Mouse (Mus musculus) lung, embryonic 16.5 days (tissue): Measurements from ENCODE around the gene Itga3. TPM values are rescaled to one million over a fixed set of nuclear protein-coding genes. Genes with fewer than 3 reads are reported as not detected.

Experiments used
- ATAC-seq: fragments of 200-750 bp; cut with Nextera tagmentation; 2 replicates; pipeline ENCODE4 v1.8.0; 2017; ENCODE audit warnings: low read depth, mild to moderate bottlenecking, moderate library complexity
- H3K27ac ChIP-seq: fragments of 300-500 bp; sonication (generic); 2 replicates; pipeline ENCODE4 v1.5.1; 2014; ENCODE audit warnings: mild to moderate bottlenecking, control low read depth, low read length
- H3K27me3 ChIP-seq: fragments of 300-500 bp; sonication (generic); 2 replicates; pipeline ENCODE4 v1.6.1; 2014; ENCODE audit warnings: low read depth, low read length, mixed read lengths; ENCODE audit not compliant: control insufficient read depth, insufficient read depth
- H3K36me3 ChIP-seq: fragments of 300-500 bp; sonication (generic); 2 replicates; pipeline ENCODE4 v1.6.1; 2014; ENCODE audit warnings: low read length; ENCODE audit not compliant: control insufficient read depth, insufficient read depth
- H3K4me1 ChIP-seq: fragments of 300-500 bp; sonication (generic); replicated peaks from 2 replicates; pipeline ENCODE4 v1.6.1; 2014; ENCODE audit warnings: low read length, mixed read lengths; ENCODE audit not compliant: control insufficient read depth, insufficient read depth
- H3K4me2 ChIP-seq: fragments of 300-500 bp; sonication (generic); 2 replicates; pipeline ENCODE4 v1.6.1; 2014; ENCODE audit warnings: low read depth, low read length, control low read depth
- H3K4me3 ChIP-seq: fragments of 300-500 bp; sonication (generic); 2 replicates; pipeline ENCODE4 v1.5.1; 2014; ENCODE audit warnings: mild to moderate bottlenecking, low read length, control low read depth
- H3K9ac ChIP-seq: fragments of 300-500 bp; sonication (generic); 2 replicates; pipeline ENCODE4 v1.6.1; 2014; ENCODE audit warnings: low read length, control low read depth
- H3K9me3 ChIP-seq: fragments of 300-500 bp; sonication (generic); 2 replicates; pipeline ENCODE4 v1.6.1; 2016; ENCODE audit warnings: low read length; ENCODE audit not compliant: control insufficient read depth
- WGBS: fragments of 180-500 bp; shearing (Covaris S2); extraction: QIAGEN DNeasy Blood & Tissue Kit; methylation state at CpG from one replicate; pipeline ENCODE4 v1.1.7; 2014; 5-methylcytosine and 5-hydroxymethylcytosine counted together
- polyA plus RNA-seq: library from polyadenylated mRNA; unstranded; fragments of >200 nt; fragmentation: Nextera tagmentation; extraction: Ambion mirVana; gene quantifications from 2 replicates; pipeline ENCODE4 v1.2.1, GENCODE M21; 2015

Gene Itga3
- polyA plus RNA-seq, 1 experiment from 2014 or later, result 23.3 TPM

DNA sequence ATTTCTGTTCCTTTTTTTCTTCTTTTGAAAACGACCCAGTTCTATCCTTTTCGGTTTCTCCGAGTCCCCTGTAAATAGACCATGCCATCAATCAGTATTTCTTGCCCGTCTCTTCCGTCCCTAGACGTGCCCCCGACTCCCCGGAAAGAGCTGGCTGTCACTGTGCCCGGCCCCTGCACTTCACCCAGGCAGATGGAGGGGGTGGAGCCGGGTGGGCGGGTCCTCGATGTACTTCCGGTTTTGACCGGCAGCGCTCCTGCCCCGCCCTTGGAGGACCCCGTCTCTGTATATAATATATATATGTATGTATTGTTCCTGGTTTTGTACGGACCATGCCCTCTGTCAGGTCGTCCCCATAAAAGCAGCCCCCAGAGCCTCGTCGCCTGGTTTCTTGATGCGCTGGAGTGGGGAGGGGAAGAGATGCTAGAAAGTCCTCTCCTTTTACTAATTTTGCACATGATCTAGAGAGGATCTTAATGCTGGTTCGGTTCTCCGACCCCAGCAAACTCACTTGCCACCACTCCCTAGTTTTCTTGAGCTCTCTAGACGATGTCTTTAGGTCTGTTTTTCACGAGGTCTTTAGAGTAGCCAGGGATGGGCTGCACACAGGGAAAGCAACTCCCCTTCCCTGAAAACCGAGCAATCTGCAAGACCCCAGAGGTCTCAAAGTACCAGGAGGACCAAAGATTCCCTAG lies 69.9 kb downstream of the Itga3 start:
- H3K27me3 ChIP-seq, result no peaks in the 10 kb centered on the region
- WGBS, result under 1% methylated on average over 27 of the region's 27 CpGs
- peak overlapping the region; percentile 79 for H3K4me2 ChIP-seq
- peaks cover 30% of the 10 kb centered on the region for H3K4me1 ChIP-seq
- H3K4me3 ChIP-seq, result peak overlapping the region; percentile 50
- peak overlapping the region; percentile 66 for H3K9ac ChIP-seq
- no peaks in the 10 kb centered on the region for H3K9me3 ChIP-seq
- peak; percentile 71 for ATAC-seq
- peaks cover 18% of the 10 kb centered on the region for H3K36me3 ChIP-seq
- peak overlapping the region; percentile 69 for H3K27ac ChIP-seq

DNA sequence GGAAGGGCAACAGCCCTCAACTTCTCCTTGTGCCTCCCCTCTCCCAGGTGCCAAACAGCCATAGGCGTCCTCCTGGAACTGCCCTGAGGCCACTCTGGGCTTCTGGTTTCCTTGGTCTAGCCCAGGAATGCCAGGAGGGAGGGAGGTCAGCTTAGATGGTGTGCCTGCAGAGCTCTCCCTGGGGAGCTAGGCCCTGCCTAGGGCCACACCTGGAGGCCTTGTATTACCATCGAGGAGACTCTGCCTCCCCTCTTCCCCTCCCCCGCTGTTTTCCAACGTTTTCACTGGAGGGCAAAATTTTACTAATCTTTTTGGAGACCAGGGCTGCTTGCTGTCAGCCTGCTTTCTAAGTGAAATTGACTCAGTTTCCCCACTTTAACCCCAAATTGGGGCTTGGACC lies 70.6 kb downstream of the Itga3 start:
- Histone ChIP-seq H3K4me2 (peak overlapping the region; percentile 79), H3K4me1 (peaks cover 27% of the 10 kb centered on the region), H3K9ac (peak overlapping the region; percentile 66), H3K36me3 (peaks cover 22% of the 10 kb centered on the region), H3K9me3 (no peaks in the 10 kb centered on the region), H3K27me3 (no peaks in the 10 kb centered on the region), H3K27ac (peak overlapping the region; percentile 69), H3K4me3 (peak overlapping the region; percentile 50)
- ATAC-seq, result no peak
- 39% methylated on average over 4 of the region's 4 CpGs for WGBS

DNA sequence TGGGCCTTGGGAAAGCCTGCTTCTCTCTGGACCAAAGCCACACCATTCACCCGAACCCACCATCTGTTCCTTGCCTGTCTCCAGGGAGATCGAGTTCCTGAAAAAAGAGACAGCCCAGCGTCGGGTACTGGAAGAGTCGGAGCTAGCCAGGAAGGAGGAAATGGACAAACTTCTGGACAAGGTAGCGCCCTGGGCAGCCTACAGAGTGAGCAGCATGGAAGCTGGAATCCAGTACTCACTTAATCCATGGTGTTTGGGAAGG lies 71.7 kb downstream of the Itga3 start:
- peaks cover 24% of the 10 kb centered on the region for H3K36me3 ChIP-seq
- peaks cover 35% of the 10 kb centered on the region for H3K4me1 ChIP-seq
- H3K9ac ChIP-seq, result no peak overlapping the region
- H3K4me2 ChIP-seq, result no peak overlapping the region
- no peaks in the 10 kb centered on the region for H3K9me3 ChIP-seq
- no peak for ATAC-seq
- WGBS, result 66% methylated on average over 6 of the region's 6 CpGs
- no peak overlapping the region for H3K27ac ChIP-seq
- no peak overlapping the region for H3K4me3 ChIP-seq
- no peaks in the 10 kb centered on the region for H3K27me3 ChIP-seq

GRCm38 (mm10) chr11:95004136-95004936 lies 72.3 kb downstream of the Itga3 start:
- H3K27me3 ChIP-seq, result no peaks in the 10 kb centered on the region
- H3K4me2 ChIP-seq, result no peak overlapping the region
- H3K9ac ChIP-seq, result no peak overlapping the region; the same call in 1 of the 2 replicates
- no peaks in the 10 kb centered on the region for H3K9me3 ChIP-seq
- H3K4me1 ChIP-seq, result peaks cover 34% of the 10 kb centered on the region
- peaks cover 24% of the 10 kb centered on the region for H3K36me3 ChIP-seq
- no peak overlapping the region for H3K27ac ChIP-seq
- 83% methylated on average over 12 of the region's 12 CpGs for WGBS
- no peak for ATAC-seq
- H3K4me3 ChIP-seq, result no peak overlapping the region

DNA sequence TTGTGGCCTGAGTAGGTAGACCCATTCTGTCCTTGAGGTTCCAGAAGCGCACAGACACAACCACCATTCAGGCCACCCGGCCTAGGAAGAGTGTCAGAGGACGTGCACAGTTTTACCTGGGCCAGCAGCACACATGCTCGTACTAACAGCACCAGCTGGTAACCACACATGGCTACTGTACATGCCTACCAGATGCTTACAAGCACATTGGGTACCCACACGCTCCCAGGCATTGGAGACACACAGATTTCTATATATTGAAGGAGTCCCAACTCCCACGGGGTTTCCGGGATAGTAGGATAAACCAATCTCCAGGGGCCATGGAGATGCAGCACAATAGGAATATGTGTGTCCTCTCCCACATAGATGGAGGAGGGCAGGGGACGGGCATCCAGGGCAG lies 73.9 kb downstream of the Itga3 start:
- H3K4me1 ChIP-seq, result peaks cover 23% of the 10 kb centered on the region
- WGBS, result 91% methylated on average over 8 of the region's 8 CpGs
- no peak for ATAC-seq

GRCm38 (mm10) chr11:95001584-95002347 lies 74.8 kb downstream of the Itga3 start:
- Histone ChIP-seq H3K9ac (no peak overlapping the region), H3K9me3 (no peaks in the 10 kb centered on the region), H3K4me1 (peaks cover 15% of the 10 kb centered on the region), H3K27ac (no peak overlapping the region), H3K4me2 (no peak overlapping the region), H3K27me3 (no peaks in the 10 kb centered on the region), H3K4me3 (no peak overlapping the region), H3K36me3 (peaks cover 36% of the 10 kb centered on the region)
- WGBS, result 83% methylated on average over 21 of the region's 21 CpGs
- no peak for ATAC-seq

More for the DNA sequence above, 73.9 kb downstream of the Itga3 start:
- Histone ChIP-seq H3K9me3 (no peaks in the 10 kb centered on the region), H3K36me3 (peaks cover 29% of the 10 kb centered on the region), H3K4me2 (no peak overlapping the region), H3K9ac (no peak overlapping the region), H3K27ac (no peak overlapping the region), H3K27me3 (no peaks in the 10 kb centered on the region), H3K4me3 (no peak overlapping the region)

GRCm38 (mm10) chr11:95001058-95001457 lies 75.5 kb downstream of the Itga3 start:
- H3K4me1 ChIP-seq, result peaks cover 10% of the 10 kb centered on the region
- 1% methylated on average over 8 of the region's 8 CpGs for WGBS
- H3K9me3 ChIP-seq, result no peaks in the 10 kb centered on the region
- peak overlapping the region; percentile 40 for H3K27ac ChIP-seq
- peak; percentile 59 for ATAC-seq
- H3K36me3 ChIP-seq, result peaks cover 42% of the 10 kb centered on the region
- no peak overlapping the region for H3K9ac ChIP-seq
- H3K4me2 ChIP-seq, result peak overlapping the region; percentile 11; the same call in 1 of the 2 replicates
- H3K27me3 ChIP-seq, result no peaks in the 10 kb centered on the region
- no peak overlapping the region for H3K4me3 ChIP-seq

GRCm38 (mm10) chr11:95000548-95000947 lies 76.1 kb downstream of the Itga3 start:
- no peaks in the 10 kb centered on the region for H3K9me3 ChIP-seq
- peak overlapping the region; percentile 76 for H3K27ac ChIP-seq
- H3K9ac ChIP-seq, result no peak overlapping the region
- peaks cover 13% of the 10 kb centered on the region for H3K4me1 ChIP-seq
- peak; percentile 33 for ATAC-seq
- no peak overlapping the region; the same call in 1 of the 2 replicates for H3K4me2 ChIP-seq
- WGBS, result 19% methylated on average over 4 of the region's 4 CpGs
- no peak overlapping the region for H3K4me3 ChIP-seq
- peaks cover 42% of the 10 kb centered on the region for H3K36me3 ChIP-seq
- no peaks in the 10 kb centered on the region for H3K27me3 ChIP-seq

DNA sequence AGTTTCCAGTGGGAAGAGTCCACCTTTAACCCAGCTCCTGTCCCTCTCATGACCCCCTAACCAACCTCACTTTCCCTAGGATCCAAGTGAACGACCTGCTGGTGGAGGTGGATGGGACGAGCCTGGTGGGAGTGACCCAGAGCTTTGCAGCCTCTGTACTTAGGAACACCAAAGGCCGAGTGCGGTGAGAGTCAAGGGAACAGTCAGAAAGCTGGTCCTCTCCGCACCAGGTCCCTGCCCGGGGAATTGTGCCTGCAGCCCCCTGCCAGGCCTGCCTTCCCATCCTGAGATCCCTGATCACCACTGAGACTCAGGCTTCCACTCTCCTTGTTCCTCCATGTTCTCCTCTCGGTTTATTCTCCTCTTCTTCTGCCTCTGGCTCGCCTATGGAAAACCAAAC lies 76.5 kb downstream of the Itga3 start:
- Histone ChIP-seq H3K4me1 (peaks cover 18% of the 10 kb centered on the region), H3K27ac (peak overlapping the region; percentile 76), H3K4me3 (no peak overlapping the region), H3K36me3 (peaks cover 39% of the 10 kb centered on the region), H3K9ac (no peak overlapping the region), H3K4me2 (no peak overlapping the region), H3K9me3 (no peaks in the 10 kb centered on the region), H3K27me3 (no peaks in the 10 kb centered on the region)
- WGBS, result 71% methylated on average over 8 of the region's 8 CpGs
- ATAC-seq, result no peak
